Mouse (Mus musculus) kidney, embryonic 14.5 days (tissue): ENCODE data around the gene Calml4. TPM values are rescaled to one million over a fixed set of nuclear protein-coding genes. Genes with fewer than 3 reads are reported as not detected.

Experiments
- ATAC-seq: fragments of 200-750 bp; cut with Nextera tagmentation; 2 replicates; pipeline ENCODE4 v1.8.0; 2017; ENCODE audit warnings: moderate number of reproducible peaks, mild to moderate bottlenecking, moderate TSS enrichment, moderate library complexity; ENCODE audit not compliant: low FRiP score, low TSS enrichment
- H3K27ac ChIP-seq: fragments of 300-500 bp; sonication (generic); 2 replicates; pipeline ENCODE4 v1.5.1; 2014; ENCODE audit warnings: low read depth, mild to moderate bottlenecking, low read length, moderate library complexity, mixed read lengths
- H3K27me3 ChIP-seq: fragments of 300-500 bp; sonication (generic); 2 replicates; pipeline ENCODE4 v1.6.1; 2014; ENCODE audit warnings: mild to moderate bottlenecking, low read length; ENCODE audit not compliant: control insufficient read depth, insufficient read depth
- H3K36me3 ChIP-seq: fragments of 300-500 bp; sonication (generic); 2 replicates; pipeline ENCODE4 v1.6.1; 2014; ENCODE audit warnings: low read length, mixed read lengths; ENCODE audit not compliant: control insufficient read depth, insufficient read depth
- H3K4me1 ChIP-seq: fragments of 300-500 bp; sonication (generic); 2 replicates; pipeline ENCODE4 v1.6.1; 2014; ENCODE audit warnings: low read length, mixed read lengths; ENCODE audit not compliant: control insufficient read depth, insufficient read depth
- H3K4me2 ChIP-seq: fragments of 300-500 bp; sonication (generic); replicated peaks from 2 replicates; pipeline ENCODE4 v1.6.1; 2014; ENCODE audit warnings: low read depth, mild to moderate bottlenecking, low read length
- H3K4me3 ChIP-seq: fragments of 300-500 bp; sonication (generic); 2 replicates; pipeline ENCODE4 v1.5.1; 2014; ENCODE audit warnings: mild to moderate bottlenecking, low read length
- H3K9ac ChIP-seq: fragments of 300-500 bp; sonication (generic); 2 replicates; pipeline ENCODE4 v1.6.1; 2014; ENCODE audit warnings: low read depth, mild to moderate bottlenecking, low read length, moderate library complexity
- H3K9me3 ChIP-seq: fragments of 300-500 bp; sonication (generic); 2 replicates; pipeline ENCODE4 v1.6.1; 2016; ENCODE audit warnings: low read length; ENCODE audit not compliant: control insufficient read depth
- WGBS: fragments of 180-500 bp; shearing (Covaris S2); extraction: QIAGEN DNeasy Blood & Tissue Kit; methylation state at CpG from one replicate; pipeline ENCODE4 v1.1.7; 2014; 5-methylcytosine and 5-hydroxymethylcytosine counted together
- polyA plus RNA-seq: library from polyadenylated mRNA; unstranded; fragments of >200 nt; fragmentation: Nextera tagmentation; extraction: Ambion mirVana; gene quantifications from 2 replicates; pipeline ENCODE4 v1.2.1, GENCODE M21; 2014

The Calml4 gene
- polyA plus RNA-seq, 1 experiment from 2014 or later: 59.7 TPM

GRCm38 (mm10) chr9:62901736-62902135 lies 43.9 kb downstream of the Calml4 start:
- WGBS: 62% methylated on average over 2 of the region's 2 CpGs
- Histone ChIP-seq H3K9ac (no peak overlapping the region), H3K4me2 (no peak overlapping the region), H3K27ac (no peak overlapping the region), H3K36me3 (peaks cover 8% of the 10 kb centered on the region; the same call in 1 of the 2 replicates), H3K4me1 (no peaks in the 10 kb centered on the region), H3K27me3 (no peaks in the 10 kb centered on the region), H3K4me3 (no peak overlapping the region), H3K9me3 (no peaks in the 10 kb centered on the region)
- ATAC-seq: no peak

- no peak overlapping the region for H3K9ac ChIP-seq
- H3K4me3 ChIP-seq: no peak overlapping the region
- no peak for ATAC-seq
- H3K4me2 ChIP-seq: no peak overlapping the region
- 98% methylated on average over 2 of the region's 2 CpGs for WGBS
- no peaks in the 10 kb centered on the region for H3K4me1 ChIP-seq
- H3K9me3 ChIP-seq: no peaks in the 10 kb centered on the region
- H3K36me3 ChIP-seq: peaks cover 8% of the 10 kb centered on the region; the same call in 1 of the 2 replicates
- H3K27ac ChIP-seq: no peak overlapping the region
- H3K27me3 ChIP-seq: no peaks in the 10 kb centered on the region
Measured at GRCm38 (mm10) chr9:62903841-62904240, 46.0 kb downstream of the Calml4 start.

DNA sequence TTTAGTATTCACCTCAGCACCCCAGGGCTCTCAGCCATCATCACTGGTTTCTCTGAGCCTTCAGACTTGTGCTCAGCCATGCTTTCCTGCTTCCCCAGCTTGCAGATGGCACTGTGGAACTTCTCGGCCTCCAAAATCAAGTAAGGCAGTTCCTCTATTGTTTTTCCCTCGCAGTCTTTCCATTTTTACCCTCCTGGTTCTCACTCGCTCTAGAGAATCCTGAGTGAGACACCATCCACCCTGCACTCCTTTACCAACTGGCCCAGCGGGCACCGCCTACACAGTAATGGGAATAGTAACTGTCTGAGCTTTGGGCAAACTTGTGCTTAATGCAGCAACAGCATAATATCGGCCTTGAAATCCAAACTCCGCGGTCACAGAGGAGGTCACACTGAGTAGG lies 47.2 kb downstream of the Calml4 start:
- no peak for ATAC-seq
- H3K4me1 ChIP-seq: no peaks in the 10 kb centered on the region

GRCm38 (mm10) chr9:62913390-62914069 lies 55.6 kb downstream of the Calml4 start:
- H3K4me3 ChIP-seq: no peak overlapping the region
- H3K4me1 ChIP-seq: no peaks in the 10 kb centered on the region
- no peaks in the 10 kb centered on the region for H3K27me3 ChIP-seq
- H3K9me3 ChIP-seq: peaks cover 4% of the 10 kb centered on the region; the same call in 1 of the 2 replicates
- H3K9ac ChIP-seq: no peak overlapping the region
- H3K36me3 ChIP-seq: peaks cover 42% of the 10 kb centered on the region
- 89% methylated on average over 5 of the region's 5 CpGs for WGBS
- H3K27ac ChIP-seq: no peak overlapping the region
- no peak for ATAC-seq
- no peak overlapping the region for H3K4me2 ChIP-seq

More for the DNA sequence above, 47.2 kb downstream of the Calml4 start:
- no peak overlapping the region for H3K9ac ChIP-seq
- WGBS: 92% methylated on average over 8 of the region's 8 CpGs
- no peaks in the 10 kb centered on the region for H3K27me3 ChIP-seq
- no peak overlapping the region for H3K4me2 ChIP-seq
- H3K4me3 ChIP-seq: no peak overlapping the region
- no peak overlapping the region for H3K27ac ChIP-seq
- no peaks in the 10 kb centered on the region for H3K9me3 ChIP-seq
- H3K36me3 ChIP-seq: peaks cover 8% of the 10 kb centered on the region; the same call in 1 of the 2 replicates

GRCm38 (mm10) chr9:62917059-62917458 lies 59.2 kb downstream of the Calml4 start:
- H3K9me3 ChIP-seq: peaks cover 4% of the 10 kb centered on the region; the same call in 1 of the 2 replicates
- H3K4me3 ChIP-seq: no peak overlapping the region
- no peak overlapping the region for H3K9ac ChIP-seq
- 96% methylated on average over 1 of the region's 1 CpGs for WGBS
- no peaks in the 10 kb centered on the region for H3K4me1 ChIP-seq
- no peak overlapping the region for H3K4me2 ChIP-seq
- ATAC-seq: no peak
- no peaks in the 10 kb centered on the region for H3K27me3 ChIP-seq
- no peak overlapping the region for H3K27ac ChIP-seq
- H3K36me3 ChIP-seq: peaks cover 29% of the 10 kb centered on the region

DNA sequence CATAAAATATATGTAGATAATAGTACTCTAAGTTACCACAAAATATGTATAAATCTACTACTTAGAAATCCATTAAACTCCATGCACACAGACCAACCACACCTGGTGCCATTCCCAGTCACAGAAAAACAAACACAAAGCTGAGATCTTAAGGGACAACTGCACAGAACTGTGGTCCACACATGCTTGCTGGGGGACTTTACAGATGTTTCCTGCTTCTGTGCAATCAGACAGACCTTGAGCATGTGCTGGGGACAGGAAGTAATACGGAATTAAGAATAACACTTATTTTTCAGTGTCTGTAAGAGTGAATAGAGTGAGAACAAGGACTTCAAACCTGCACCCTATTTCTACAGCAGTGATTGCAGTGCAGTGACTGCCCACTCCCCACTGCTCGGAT lies 63.0 kb downstream of the Calml4 start:
- Histone ChIP-seq H3K9ac (no peak overlapping the region), H3K4me1 (no peaks in the 10 kb centered on the region), H3K27me3 (no peaks in the 10 kb centered on the region), H3K36me3 (peaks cover 20% of the 10 kb centered on the region), H3K27ac (no peak overlapping the region), H3K4me3 (no peak overlapping the region), H3K9me3 (no peaks in the 10 kb centered on the region; the same call in 1 of the 2 replicates), H3K4me2 (no peak overlapping the region)
- no peak for ATAC-seq
- WGBS: 70% methylated on average over 2 of the region's 2 CpGs

GRCm38 (mm10) chr9:62924886-62925610 lies 67.2 kb downstream of the Calml4 start:
- Histone ChIP-seq H3K4me1 (no peaks in the 10 kb centered on the region), H3K4me2 (no peak overlapping the region), H3K27ac (no peak overlapping the region), H3K27me3 (no peaks in the 10 kb centered on the region), H3K4me3 (no peak overlapping the region), H3K9ac (no peak overlapping the region), H3K9me3 (no peaks in the 10 kb centered on the region), H3K36me3 (no peaks in the 10 kb centered on the region; the same call in 1 of the 2 replicates)
- no peak for ATAC-seq
- 89% methylated on average over 2 of the region's 2 CpGs for WGBS
